Mouse (Mus musculus) ES-E14 (cell line): ENCODE results near the gene Chd9.

ENCODE experiments used
- CHD2 ChIP-seq: IDR thresholded peaks from 2 replicates; pipeline ENCODE4 v1.6.1; 2014; ENCODE audit warnings: mild to moderate bottlenecking, low read depth, low read length, inconsistent platforms
- HCFC1 ChIP-seq: IDR thresholded peaks from 2 replicates; pipeline ENCODE4 v1.6.1; 2012; ENCODE audit warnings: low read length, inconsistent platforms, borderline replicate concordance; ENCODE audit not compliant: insufficient read depth
- ZC3H11A ChIP-seq: IDR thresholded peaks from 2 replicates; pipeline ENCODE4 v1.6.1; 2012; ENCODE audit warnings: low read depth, mild to moderate bottlenecking, inconsistent platforms, low read length, borderline replicate concordance

DNA sequence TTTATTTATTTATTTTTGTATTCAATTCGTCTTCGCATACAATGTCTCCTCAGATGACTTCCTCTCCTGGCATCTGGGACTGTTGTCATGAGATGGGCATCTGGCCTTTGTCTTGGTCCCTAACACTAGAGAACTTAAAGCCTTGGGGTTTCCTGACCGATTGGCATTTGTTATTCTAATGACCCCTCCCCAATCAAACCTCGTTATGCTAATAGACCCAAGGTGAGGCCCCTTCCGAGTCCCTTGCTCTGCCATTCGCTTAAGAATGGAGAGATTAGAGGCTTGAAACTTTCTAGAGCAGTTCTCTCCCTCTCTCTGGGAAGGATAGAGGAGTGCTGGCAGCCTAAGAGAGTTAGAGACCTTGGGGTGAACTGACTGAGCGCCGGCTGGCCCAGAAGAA lies 23.4 kb downstream of the Chd9 start:
- TF ChIP-seq HCFC1 (no peak), CHD2 (no peak), ZC3H11A (no peak)
